Mouse (Mus musculus) 416B (cell line): ENCODE measurements around the gene Gmpr2.

Experiments
- DNase-seq: peaks from one replicate; pipeline ENCODE4 v3.0.0; 2011; ENCODE audit warnings: low read depth

Gmpr2 gene

GRCm38 (mm10) chr14:55671833-55672740 is at the start of gene Gmpr2, which contains the start of gene Nedd8:
Gene Gmpr2, plus strand, starts transcription at chr14:55671941.
Gene Nedd8, minus strand, starts transcription at chr14:55672124.
- peak; percentile 99 for DNase-seq

GRCm38 (mm10) chr14:55628077-55628827 is 43.5 kb upstream of the Gmpr2 start:
- no peak for DNase-seq

- DNase-seq, result peak; percentile 46
These were observed 42.4 kb upstream of the Gmpr2 start for GRCm38 (mm10) chr14:55629312-55629711.

GRCm38 (mm10) chr14:55634874-55635522 is 36.7 kb upstream of the Gmpr2 start:
- DNase-seq, result peak; percentile 39

GRCm38 (mm10) chr14:55635523-55636007 is 36.2 kb upstream of the Gmpr2 start, which contains the start of gene Ipo4:
Gene Ipo4, minus strand, starts transcription at chr14:55635957.
- DNase-seq, result peak; percentile 94

- no peak for DNase-seq
These were observed 33.9 kb upstream of the Gmpr2 start, which contains the start of gene Gm49378 for GRCm38 (mm10) chr14:55637795-55638194. Gene Gm49378, minus strand, starts transcription at chr14:55637895.

GRCm38 (mm10) chr14:55640816-55641215 is 30.9 kb upstream of the Gmpr2 start:
- no peak for DNase-seq

GRCm38 (mm10) chr14:55641291-55641690 is 30.4 kb upstream of the Gmpr2 start:
- DNase-seq, result peak; percentile 52

GRCm38 (mm10) chr14:55642679-55643059 is 29.1 kb upstream of the Gmpr2 start:
- DNase-seq, result no peak

- peak; percentile 87 for DNase-seq
These were observed 28.5 kb upstream of the Gmpr2 start, which contains the start of gene Tm9sf1 for GRCm38 (mm10) chr14:55643060-55643907. Gene Tm9sf1, minus strand, starts transcription at chr14:55643806.

- peak; percentile 62 for DNase-seq
These were observed 27.4 kb upstream of the Gmpr2 start for GRCm38 (mm10) chr14:55644261-55644888.

GRCm38 (mm10) chr14:55649884-55650283 is 21.9 kb upstream of the Gmpr2 start, which contains the start of gene Tssk4:
Gene Tssk4, plus strand, starts transcription at chr14:55650184.
- no peak for DNase-seq

GRCm38 (mm10) chr14:55651528-55651927 is 20.2 kb upstream of the Gmpr2 start:
- no peak for DNase-seq

- DNase-seq, result no peak
These were observed 14.8 kb upstream of the Gmpr2 start for GRCm38 (mm10) chr14:55656935-55657334.

- no peak for DNase-seq
These were observed 13.7 kb upstream of the Gmpr2 start for GRCm38 (mm10) chr14:55658011-55658410.

- peak; percentile 86 for DNase-seq
These were observed 11.7 kb upstream of the Gmpr2 start, which contains the start of gene Mdp1 for GRCm38 (mm10) chr14:55659960-55660573. Gene Mdp1, minus strand, starts transcription at chr14:55660508.

- DNase-seq, result no peak
These were observed 11.1 kb upstream of the Gmpr2 start for GRCm38 (mm10) chr14:55660636-55661035.

- DNase-seq, result no peak
These were observed 282 bp upstream of the Gmpr2 start for GRCm38 (mm10) chr14:55671486-55671832.

GRCm38 (mm10) chr14:55672741-55673060 is 960 bp downstream of the Gmpr2 start:
- DNase-seq, result no peak

GRCm38 (mm10) chr14:55677615-55678014 is 5.9 kb downstream of the Gmpr2 start:
- no peak for DNase-seq
